Mouse (Mus musculus) kidney, postnatal 0 days (tissue): Measurements from ENCODE around the gene Baz1a. TPM values are rescaled to one million over a fixed set of nuclear protein-coding genes. Genes with fewer than 3 reads are reported as not detected.
A peak's percentile ranks its signal among the peaks of the same experiment; 100 is the strongest.
"Not testable (repeated sequence)": the region's sequence is repeated elsewhere in the genome, so short reads cannot be mapped to it uniquely, and the experiment has no call there.

Experiments used
- ATAC-seq: fragments of 200-750 bp; cut with Nextera tagmentation; replicated peaks from 2 replicates; pipeline ENCODE4 v1.8.0; 2017; ENCODE audit warnings: low read depth, moderate number of reproducible peaks, moderate TSS enrichment, moderate library complexity; ENCODE audit not compliant: low FRiP score
- DNase-seq: peaks from one replicate; pipeline ENCODE4 v3.0.0-alpha.2; 2016; ENCODE audit warnings: low spot score
- H3K27ac ChIP-seq: fragments of 300-500 bp; sonication (generic); 2 replicates; pipeline ENCODE4 v1.5.1; 2014; ENCODE audit warnings: mild to moderate bottlenecking
- H3K27me3 ChIP-seq: fragments of 300-500 bp; sonication (generic); 2 replicates; pipeline ENCODE4 v1.6.1; 2014; ENCODE audit warnings: low read length, mixed read lengths; ENCODE audit not compliant: insufficient read depth
- H3K36me3 ChIP-seq: fragments of 300-500 bp; sonication (generic); 2 replicates; pipeline ENCODE4 v1.6.1; 2014; ENCODE audit warnings: low read length, mixed read lengths; ENCODE audit not compliant: insufficient read depth
- H3K4me1 ChIP-seq: fragments of 300-500 bp; sonication (generic); replicated peaks from 2 replicates; pipeline ENCODE4 v1.6.1; 2014; ENCODE audit warnings: antibody characterized with exemption, low read length, mixed read lengths; ENCODE audit not compliant: insufficient read depth
- H3K4me2 ChIP-seq: fragments of 300-500 bp; sonication (generic); 2 replicates; pipeline ENCODE4 v1.6.1; 2014; ENCODE audit warnings: mild to moderate bottlenecking, low read length, moderate library complexity, mixed read lengths
- H3K4me3 ChIP-seq: fragments of 300-500 bp; sonication (generic); replicated peaks from 2 replicates; pipeline ENCODE4 v1.5.1; 2014; ENCODE audit warnings: low read depth, low read length
- H3K9ac ChIP-seq: fragments of 300-500 bp; sonication (generic); 2 replicates; pipeline ENCODE4 v1.6.1; 2014; ENCODE audit warnings: low read depth, low read length
- H3K9me3 ChIP-seq: fragments of 300-500 bp; sonication (generic); replicated peaks from 2 replicates; pipeline ENCODE4 v1.6.1; 2016; ENCODE audit warnings: low read length, inconsistent platforms, mixed read lengths
- CTCF ChIP-seq: IDR thresholded peaks from 2 replicates; pipeline ENCODE4 v1.5.1; 2016; ENCODE audit warnings: antibody characterized with exemption, low read depth, mild to moderate bottlenecking, moderate library complexity
- WGBS: fragments of 180-500 bp; shearing (Covaris S2); extraction: QIAGEN DNeasy Blood & Tissue Kit; methylation state at CpG from one replicate; pipeline ENCODE4 v1.1.7; 2014; 5-methylcytosine and 5-hydroxymethylcytosine counted together
- polyA plus RNA-seq: library from polyadenylated mRNA; unstranded; fragments of >200 nt; fragmentation: Nextera tagmentation; extraction: Ambion mirVana; gene quantifications from 2 replicates; pipeline ENCODE4 v1.2.1, GENCODE M21; 2015

Baz1a gene
- polyA plus RNA-seq, 1 experiment from 2014 or later = 15.5 TPM

GRCm38 (mm10) chr12:54910387-54910786 is 103.8 kb downstream of the Baz1a start:
- Histone ChIP-seq H3K9me3 (no peaks in the 10 kb centered on the region), H3K4me2 (no peak overlapping the region), H3K27ac (no peak overlapping the region), H3K4me3 (no peak overlapping the region), H3K27me3 (no peaks in the 10 kb centered on the region), H3K36me3 (peaks cover 29% of the 10 kb centered on the region; the same call in 1 of the 2 replicates), H3K4me1 (no peaks in the 10 kb centered on the region), H3K9ac (no peak overlapping the region)
- 87% methylated on average over 3 of the region's 3 CpGs for WGBS
- TF ChIP-seq CTCF = no peak
- ATAC-seq = no peak
- no peak for DNase-seq

- WGBS = 23% methylated on average over 1 of the region's 2 CpGs
- ATAC-seq, DNase-seq: not testable (repeated sequence)
Observed at GRCm38 (mm10) chr12:54892559-54892958, 121.6 kb downstream of the Baz1a start.

DNA sequence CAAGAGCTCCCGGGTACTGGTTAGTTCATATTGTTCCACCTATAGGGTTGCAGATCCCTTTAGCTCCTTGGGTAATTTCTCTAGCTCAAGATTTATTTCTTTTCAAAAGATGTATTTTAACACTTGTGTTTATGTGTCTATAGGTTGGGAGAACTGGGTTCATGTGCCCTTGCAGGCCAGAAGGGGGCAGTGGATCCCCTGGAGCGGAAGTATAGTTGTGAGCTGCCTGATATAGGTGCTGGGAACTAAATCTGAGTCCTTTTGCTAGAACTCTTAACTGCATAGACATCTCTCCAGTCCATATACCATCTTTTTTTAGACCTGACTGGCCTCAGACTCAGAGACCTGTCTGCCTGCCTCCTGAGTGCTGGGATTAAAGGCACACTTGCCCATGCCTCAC is 123.7 kb downstream of the Baz1a start:
- Histone ChIP-seq H3K9me3 (no peaks in the 10 kb centered on the region), H3K4me1 (no peaks in the 10 kb centered on the region), H3K4me2 (no peak overlapping the region), H3K4me3 (no peak overlapping the region), H3K27ac (no peak overlapping the region), H3K36me3 (0 out of 2 replicates have a peak, but pooled peaks cover 4% of the 10 kb centered on the region), H3K27me3 (no peaks in the 10 kb centered on the region), H3K9ac (no peak overlapping the region)
- DNase-seq (no peak), ATAC-seq (no peak)
- WGBS = 100% methylated on average over 2 of the region's 2 CpGs
- TF ChIP-seq CTCF = peak; percentile 20; the same call in 1 of the 2 replicates

More at GRCm38 (mm10) chr12:54892559-54892958, 121.6 kb downstream of the Baz1a start:
- not testable (repeated sequence) for H3K4me3 ChIP-seq, H3K27me3 ChIP-seq, H3K4me1 ChIP-seq, H3K36me3 ChIP-seq, H3K4me2 ChIP-seq, H3K9ac ChIP-seq, H3K27ac ChIP-seq, H3K9me3 ChIP-seq

GRCm38 (mm10) chr12:54887580-54888127 is 126.5 kb downstream of the Baz1a start:
- WGBS = 51% methylated on average over 4 of the region's 4 CpGs
- 0 out of 2 replicates have a peak, but pooled peaks cover 4% of the 10 kb centered on the region for H3K36me3 ChIP-seq
- no peak for DNase-seq
- H3K9ac ChIP-seq = no peak overlapping the region
- no peak overlapping the region for H3K27ac ChIP-seq
- no peak overlapping the region for H3K4me3 ChIP-seq
- no peaks in the 10 kb centered on the region for H3K9me3 ChIP-seq
- H3K4me1 ChIP-seq = no peaks in the 10 kb centered on the region
- H3K27me3 ChIP-seq = no peaks in the 10 kb centered on the region
- no peak overlapping the region for H3K4me2 ChIP-seq
- no peak for TF ChIP-seq CTCF
- no peak for ATAC-seq

DNA sequence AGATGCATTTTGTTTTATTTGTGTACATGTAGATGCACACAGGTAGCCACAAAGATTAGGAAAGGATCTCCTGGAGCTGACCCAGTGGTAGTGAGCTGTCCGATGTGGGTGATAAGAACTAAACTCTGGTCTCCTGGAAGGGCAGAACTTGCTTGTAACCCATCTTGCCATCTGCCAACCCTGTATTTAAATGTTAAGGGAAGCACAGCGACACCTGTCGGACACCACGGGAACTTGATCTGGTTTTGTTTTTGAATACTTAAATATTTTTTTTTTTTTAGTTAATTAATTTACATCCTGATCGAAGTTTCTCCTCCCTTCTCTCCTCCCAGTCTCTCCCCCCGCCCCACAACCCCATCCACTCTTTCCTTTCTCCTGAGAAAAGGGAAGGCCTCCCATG is 134.5 kb downstream of the Baz1a start:
- H3K4me3 ChIP-seq = no peak overlapping the region
- 15% methylated on average over 6 of the region's 6 CpGs for WGBS

DNA sequence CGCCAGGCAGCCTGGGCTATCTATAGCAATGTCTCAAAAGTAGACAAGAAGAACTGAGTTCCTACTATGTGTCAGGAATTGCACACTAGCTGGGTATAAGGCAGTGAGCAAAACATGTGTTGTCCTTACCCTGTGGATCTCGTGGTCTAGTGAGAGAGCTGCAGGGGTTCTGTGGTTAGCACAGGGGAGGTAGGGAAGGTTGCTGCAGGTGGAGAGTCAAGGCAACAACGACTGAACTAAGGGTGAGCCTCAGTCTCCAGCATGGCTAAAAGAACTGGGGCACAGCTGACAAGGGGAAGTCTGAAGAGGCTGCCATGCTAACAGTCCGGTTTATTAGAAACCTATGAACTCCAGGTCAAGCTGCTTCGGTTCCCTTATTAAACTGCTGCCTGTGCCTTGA is 134.9 kb downstream of the Baz1a start:
- Histone ChIP-seq H3K9ac (no peak overlapping the region), H3K36me3 (no peaks in the 10 kb centered on the region), H3K9me3 (no peaks in the 10 kb centered on the region), H3K27me3 (no peaks in the 10 kb centered on the region), H3K4me2 (no peak overlapping the region), H3K27ac (no peak overlapping the region), H3K4me1 (no peaks in the 10 kb centered on the region), H3K4me3 (no peak overlapping the region)
- DNase-seq (no peak), ATAC-seq (no peak)
- WGBS = 79% methylated on average over 5 of the region's 5 CpGs
- no peak for TF ChIP-seq CTCF

More for the DNA sequence above, 134.5 kb downstream of the Baz1a start:
- no peaks in the 10 kb centered on the region for H3K36me3 ChIP-seq
- H3K27me3 ChIP-seq = no peaks in the 10 kb centered on the region
- H3K9ac ChIP-seq = no peak overlapping the region
- H3K27ac ChIP-seq = no peak overlapping the region
- H3K4me2 ChIP-seq = no peak overlapping the region
- peak; percentile 82 for TF ChIP-seq CTCF
- DNase-seq (peak; percentile 86), ATAC-seq (no peak)
- H3K9me3 ChIP-seq = no peaks in the 10 kb centered on the region
- no peaks in the 10 kb centered on the region for H3K4me1 ChIP-seq

DNA sequence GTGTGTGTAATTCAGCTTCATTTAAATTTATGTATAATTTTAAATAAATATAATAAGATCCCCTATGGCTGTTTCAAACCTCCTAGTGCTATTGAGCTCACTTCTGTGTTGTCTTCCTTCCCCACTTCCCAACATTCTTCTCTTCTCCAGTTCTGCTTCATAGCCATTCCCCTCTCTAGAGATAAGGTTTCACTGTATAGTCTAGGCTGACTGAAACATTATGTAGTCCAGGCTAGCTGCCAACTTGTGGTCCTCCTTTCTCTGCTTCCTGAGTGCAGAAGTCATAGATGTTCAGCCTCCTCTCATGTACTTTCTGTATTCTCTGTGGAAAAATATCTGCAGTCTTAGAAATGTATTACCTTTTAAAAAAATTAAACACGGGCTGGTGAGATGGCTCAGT is 136.3 kb downstream of the Baz1a start:
- TF ChIP-seq CTCF = no peak
- H3K4me1 ChIP-seq = no peaks in the 10 kb centered on the region
- H3K9me3 ChIP-seq = no peaks in the 10 kb centered on the region
- no peak overlapping the region for H3K9ac ChIP-seq
- H3K4me2 ChIP-seq = no peak overlapping the region
- H3K27ac ChIP-seq = no peak overlapping the region
- no peak for DNase-seq
- H3K36me3 ChIP-seq = no peaks in the 10 kb centered on the region
- H3K27me3 ChIP-seq = no peaks in the 10 kb centered on the region
- WGBS = 95% methylated on average over 1 of the region's 1 CpGs
- no peak for ATAC-seq
- no peak overlapping the region for H3K4me3 ChIP-seq
